Mouse (Mus musculus): Measurements from ENCODE around the gene Col13a1. TPM values are rescaled to one million over a fixed set of nuclear protein-coding genes. Genes with fewer than 3 reads are reported as not detected.

Col13a1 gene
- polyA plus RNA-seq, 1 experiment from 2014 or later, result 7.1 TPM

Other genes starting within 250 kb of the Col13a1 start
- 90.4 and 108 TPM in 2 replicates for gene H2afy2, start 195.0 kb downstream of the Col13a1 start, polyA plus RNA-seq (2015; fragmentation: Nextera tagmentation; extraction: Ambion mirVana)
- gene Neurog3, start 154.0 kb upstream of the Col13a1 start, polyA plus RNA-seq (2015; fragmentation: Nextera tagmentation; extraction: Ambion mirVana), result 11.4 and 11.8 TPM in 2 replicates
- gene Fam241b, start 164.8 kb upstream of the Col13a1 start, polyA plus RNA-seq (2015; fragmentation: Nextera tagmentation; extraction: Ambion mirVana), result 34.0 and 34.6 TPM in 2 replicates

Data from intestine, embryonic 15.5 days (tissue).